Mouse (Mus musculus) neural tube, embryonic 12.5 days (tissue): ENCODE measurements around the gene Fbxo10. TPM values are rescaled to one million over a fixed set of nuclear protein-coding genes. Genes with fewer than 3 reads are reported as not detected.
"Not testable (repeated sequence)": the region's sequence is repeated elsewhere in the genome, so short reads cannot be mapped to it uniquely, and the experiment has no call there.

ENCODE experiments used
- ATAC-seq: fragments of 200-750 bp; cut with Nextera tagmentation; 2 replicates; pipeline ENCODE4 v1.8.0; 2017; ENCODE audit warnings: low read depth, mild to moderate bottlenecking, moderate TSS enrichment, moderate library complexity; ENCODE audit not compliant: low FRiP score
- H3K27ac ChIP-seq: fragments of 300-500 bp; sonication (generic); 2 replicates; pipeline ENCODE4 v1.5.1; 2016
- H3K27me3 ChIP-seq: fragments of 300-500 bp; sonication (generic); replicated peaks from 2 replicates; pipeline ENCODE4 v1.6.1; 2016; ENCODE audit warnings: mild to moderate bottlenecking
- H3K36me3 ChIP-seq: fragments of 300-500 bp; sonication (generic); 2 replicates; pipeline ENCODE4 v1.6.1; 2016; ENCODE audit warnings: mild to moderate bottlenecking
- H3K4me1 ChIP-seq: fragments of 300-500 bp; sonication (generic); 2 replicates; pipeline ENCODE4 v1.6.1; 2016
- H3K4me2 ChIP-seq: fragments of 300-500 bp; sonication (generic); replicated peaks from 2 replicates; pipeline ENCODE4 v1.6.1; 2016; ENCODE audit warnings: mild to moderate bottlenecking
- H3K4me3 ChIP-seq: fragments of 300-500 bp; sonication (generic); 2 replicates; pipeline ENCODE4 v1.5.1; 2016
- H3K9ac ChIP-seq: fragments of 300-500 bp; sonication (generic); 2 replicates; pipeline ENCODE4 v1.6.1; 2016; ENCODE audit warnings: mild to moderate bottlenecking
- H3K9me3 ChIP-seq: fragments of 300-500 bp; sonication (generic); 2 replicates; pipeline ENCODE4 v1.6.1; 2016; ENCODE audit warnings: mild to moderate bottlenecking
- WGBS: fragments of 180-500 bp; shearing (Covaris S2); methylation state at CpG from one replicate; pipeline ENCODE4 v1.1.7; 2016; 5-methylcytosine and 5-hydroxymethylcytosine counted together
- polyA plus RNA-seq: library from polyadenylated mRNA; unstranded; fragments of >200 nt; fragmentation: Nextera tagmentation; extraction: Ambion mirVana; gene quantifications from 2 replicates; pipeline ENCODE4 v1.2.1, GENCODE M21; 2016

The Fbxo10 gene
- polyA plus RNA-seq, 1 experiment from 2014 or later, result 16.0 TPM

DNA sequence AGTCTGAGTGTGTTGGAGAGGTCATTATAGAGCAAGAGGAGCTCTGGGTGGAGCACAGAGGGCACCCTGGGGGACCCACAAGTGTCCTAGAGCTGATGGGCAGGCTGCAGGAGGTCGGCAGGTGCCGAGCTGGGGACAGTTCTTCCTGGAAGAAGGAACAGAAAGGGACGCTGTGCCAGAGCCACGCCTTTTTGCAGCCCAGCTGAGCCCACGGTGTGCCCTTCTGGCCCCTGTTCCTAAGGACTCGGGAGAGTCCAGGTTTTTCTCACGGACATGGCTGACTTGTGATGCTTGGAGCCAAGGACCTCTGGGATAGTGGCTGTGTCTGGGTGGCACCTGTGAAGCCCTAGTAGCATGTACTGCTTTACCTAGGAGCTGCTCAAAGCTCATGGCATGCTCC lies 43.6 kb downstream of the Fbxo10 start:
- WGBS, result 85% methylated on average over 7 of the region's 7 CpGs
- Histone ChIP-seq H3K9me3 (no peaks in the 10 kb centered on the region), H3K27me3 (no peaks in the 10 kb centered on the region), H3K4me1 (no peaks in the 10 kb centered on the region), H3K27ac (no peak overlapping the region), H3K4me2 (no peak overlapping the region), H3K36me3 (peaks cover 59% of the 10 kb centered on the region), H3K9ac (no peak overlapping the region), H3K4me3 (no peak overlapping the region)
- ATAC-seq, result no peak

DNA sequence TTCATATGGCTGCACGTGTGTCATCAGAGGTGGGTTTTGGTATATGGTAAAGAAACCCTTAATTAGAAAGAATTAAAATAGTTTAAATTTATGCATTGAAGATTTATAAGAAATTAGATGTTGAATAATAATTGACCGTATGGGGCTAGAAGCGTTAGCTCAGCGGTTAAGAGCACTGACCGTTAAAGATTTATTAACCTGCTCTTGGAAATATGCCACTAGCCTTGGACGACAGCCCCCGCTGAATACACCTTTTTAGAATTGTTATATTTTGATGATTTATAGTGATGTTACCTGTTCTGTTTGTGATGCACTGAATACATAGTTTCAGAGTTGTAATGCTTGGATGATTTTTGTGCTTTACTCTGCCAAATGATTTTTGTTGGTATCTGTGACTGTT lies 44.9 kb downstream of the Fbxo10 start:
- H3K27me3 ChIP-seq, H3K4me2 ChIP-seq, H3K9ac ChIP-seq, H3K9me3 ChIP-seq, ATAC-seq, H3K4me3 ChIP-seq, H3K27ac ChIP-seq, H3K4me1 ChIP-seq: not testable (repeated sequence)
- peaks cover 60% of the 10 kb centered on the region for H3K36me3 ChIP-seq
- 90% methylated on average over 7 of the region's 7 CpGs for WGBS

- not testable (repeated sequence) for H3K4me1 ChIP-seq, ATAC-seq, H3K27me3 ChIP-seq, H3K9ac ChIP-seq, H3K4me2 ChIP-seq, H3K4me3 ChIP-seq, H3K27ac ChIP-seq, H3K9me3 ChIP-seq
- H3K36me3 ChIP-seq, result peaks cover 58% of the 10 kb centered on the region
- 56% methylated on average over 8 of the region's 8 CpGs for WGBS
Measured at GRCm38 (mm10) chr4:45038879-45039278, 45.5 kb downstream of the Fbxo10 start.

DNA sequence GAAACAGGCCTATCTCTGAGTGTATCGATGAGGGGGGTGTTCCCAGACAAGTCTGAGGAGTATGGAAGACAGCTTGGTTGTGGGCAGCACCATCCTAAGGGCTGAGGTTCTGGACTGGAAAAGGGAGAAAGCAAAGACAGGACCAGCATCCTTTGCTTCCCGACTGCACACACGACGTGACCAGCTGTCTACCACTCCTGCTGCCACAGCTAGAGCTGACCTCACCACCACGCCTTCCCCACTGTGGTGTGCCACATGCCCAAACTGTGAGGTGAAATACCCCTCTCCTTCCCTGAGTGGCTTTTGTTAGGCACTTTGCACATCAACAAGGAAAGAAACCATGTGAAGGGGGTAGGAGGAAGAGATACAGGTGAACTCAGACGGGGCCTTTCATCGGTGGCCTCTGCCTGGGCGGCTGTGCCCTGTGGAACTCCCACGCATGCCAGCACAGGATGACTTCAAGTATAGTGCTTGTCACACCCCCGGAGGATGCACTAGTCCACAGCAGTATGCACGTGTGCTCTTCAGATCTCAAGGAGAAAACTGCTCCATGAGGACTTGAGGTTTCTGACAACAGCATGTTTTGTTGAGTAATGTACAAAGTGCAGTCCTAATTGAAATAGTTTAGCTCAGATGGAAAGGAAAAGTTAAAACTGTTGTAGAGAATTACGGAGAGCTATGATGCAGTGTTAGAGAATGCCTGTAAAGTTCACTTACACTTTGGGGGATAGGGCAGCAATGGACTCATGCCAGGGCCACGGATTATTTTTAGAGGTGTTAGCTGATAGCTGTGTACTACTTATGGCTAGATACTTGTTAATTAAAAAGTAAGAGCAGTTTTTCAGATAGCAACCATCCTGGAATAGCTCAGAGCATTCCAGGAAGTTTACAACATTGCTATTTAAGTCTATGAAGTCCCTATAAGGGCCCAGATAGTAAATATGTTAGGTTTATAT lies 46.7 kb downstream of the Fbxo10 start:
- H3K9me3 ChIP-seq, result no peaks in the 10 kb centered on the region
- no peaks in the 10 kb centered on the region for H3K4me1 ChIP-seq
- no peak overlapping the region for H3K4me3 ChIP-seq
- H3K4me2 ChIP-seq, result no peak overlapping the region
- no peaks in the 10 kb centered on the region for H3K27me3 ChIP-seq
- peaks cover 61% of the 10 kb centered on the region for H3K36me3 ChIP-seq
- H3K9ac ChIP-seq, result no peak overlapping the region
- no peak for ATAC-seq
- H3K27ac ChIP-seq, result no peak overlapping the region
- WGBS, result 91% methylated on average over 13 of the region's 13 CpGs

GRCm38 (mm10) chr4:45036571-45036970 lies 47.8 kb downstream of the Fbxo10 start:
- peaks cover 70% of the 10 kb centered on the region for H3K36me3 ChIP-seq
- H3K4me1 ChIP-seq, result no peaks in the 10 kb centered on the region
- H3K9me3 ChIP-seq, result no peaks in the 10 kb centered on the region
- H3K4me3 ChIP-seq, result no peak overlapping the region
- no peak overlapping the region for H3K4me2 ChIP-seq
- no peaks in the 10 kb centered on the region for H3K27me3 ChIP-seq
- 86% methylated on average over 5 of the region's 5 CpGs for WGBS
- no peak for ATAC-seq
- no peak overlapping the region for H3K9ac ChIP-seq
- no peak overlapping the region for H3K27ac ChIP-seq

DNA sequence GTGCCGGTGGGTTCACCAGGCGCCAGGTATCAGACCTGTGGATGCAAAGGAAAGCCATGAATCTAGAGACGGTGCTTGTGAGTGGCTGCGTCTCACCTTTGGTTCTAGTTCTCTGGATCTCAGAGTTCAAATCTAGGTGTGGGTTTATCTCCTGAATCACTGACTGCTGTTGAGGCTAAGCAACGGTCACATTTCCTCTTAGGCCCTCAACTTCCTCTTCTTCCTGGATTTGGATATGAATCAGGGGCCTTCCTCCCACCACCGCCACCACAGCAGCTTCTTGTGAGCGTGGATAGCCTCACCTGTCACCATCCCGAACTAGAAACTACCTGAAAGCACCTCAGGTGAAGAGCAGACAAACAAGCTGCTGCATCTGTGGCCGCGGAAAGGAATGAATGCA lies 48.4 kb downstream of the Fbxo10 start:
- H3K4me3 ChIP-seq, result no peak overlapping the region
- H3K9me3 ChIP-seq, result no peaks in the 10 kb centered on the region
- H3K27ac ChIP-seq, result no peak overlapping the region
- no peaks in the 10 kb centered on the region for H3K27me3 ChIP-seq
- no peak overlapping the region for H3K4me2 ChIP-seq
- no peak for ATAC-seq
- 89% methylated on average over 10 of the region's 10 CpGs for WGBS
- peaks cover 70% of the 10 kb centered on the region for H3K36me3 ChIP-seq
- no peak overlapping the region for H3K9ac ChIP-seq
- no peaks in the 10 kb centered on the region for H3K4me1 ChIP-seq

DNA sequence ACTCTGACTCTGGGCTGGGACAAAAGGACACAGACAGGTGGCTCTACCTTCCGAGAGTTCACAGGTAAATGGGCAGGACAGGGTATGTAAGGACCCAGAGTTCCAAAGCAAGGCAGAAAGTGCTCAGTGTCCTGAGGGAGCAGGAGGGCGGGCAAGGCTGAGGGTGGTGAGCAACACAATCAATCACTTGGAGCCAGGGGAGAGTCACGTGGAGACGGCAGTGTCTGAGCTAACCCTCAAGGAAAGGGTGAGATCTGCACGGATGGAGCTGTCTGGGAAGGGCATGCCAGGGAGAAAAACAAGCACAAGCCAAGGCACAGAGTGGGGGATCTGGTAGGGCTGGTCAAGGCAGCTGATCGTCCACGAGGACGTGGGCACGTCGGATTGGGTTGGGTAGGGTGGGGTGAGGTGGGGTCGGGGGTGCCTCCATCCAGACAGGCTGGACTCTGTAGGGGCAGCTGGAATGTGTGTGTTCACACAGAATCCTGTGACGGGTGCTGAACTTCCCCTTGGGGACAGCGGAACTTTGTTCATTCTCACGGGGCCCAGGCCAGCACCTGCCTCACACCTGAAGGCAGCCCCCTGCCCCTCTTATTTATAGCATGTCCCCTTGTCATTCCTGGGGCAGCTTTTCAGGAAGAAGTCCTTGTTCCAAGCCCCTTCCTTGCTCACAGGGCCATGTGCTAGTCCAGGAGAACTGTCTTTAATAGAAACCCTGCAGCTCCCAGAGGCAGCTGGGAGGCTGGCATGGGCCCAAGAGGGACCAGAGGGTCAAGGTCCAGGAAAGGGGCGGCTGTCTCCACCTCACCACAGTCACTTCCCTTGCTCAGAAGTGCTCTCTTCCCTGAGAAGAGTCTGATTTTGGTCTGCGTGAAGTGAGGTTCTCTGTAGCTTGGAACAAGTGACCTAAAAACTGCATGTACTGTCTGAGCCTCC lies 49.4 kb downstream of the Fbxo10 start:
- no peaks in the 10 kb centered on the region for H3K9me3 ChIP-seq
- no peak overlapping the region for H3K27ac ChIP-seq
- no peaks in the 10 kb centered on the region for H3K27me3 ChIP-seq
- no peak overlapping the region for H3K9ac ChIP-seq
- ATAC-seq, result no peak
- H3K36me3 ChIP-seq, result peaks cover 70% of the 10 kb centered on the region
- no peak overlapping the region for H3K4me2 ChIP-seq
- H3K4me3 ChIP-seq, result no peak overlapping the region
- no peaks in the 10 kb centered on the region for H3K4me1 ChIP-seq
- WGBS, result 71% methylated on average over 16 of the region's 16 CpGs

- H3K27me3 ChIP-seq, result no peaks in the 10 kb centered on the region
- no peaks in the 10 kb centered on the region for H3K4me1 ChIP-seq
- H3K9me3 ChIP-seq, result no peaks in the 10 kb centered on the region
- no peak overlapping the region for H3K27ac ChIP-seq
- 93% methylated on average over 9 of the region's 9 CpGs for WGBS
- no peak for ATAC-seq
- H3K9ac ChIP-seq, result no peak overlapping the region
- no peak overlapping the region for H3K4me3 ChIP-seq
- H3K36me3 ChIP-seq, result peaks cover 81% of the 10 kb centered on the region
- H3K4me2 ChIP-seq, result no peak overlapping the region
Measured at GRCm38 (mm10) chr4:45032586-45032985, 51.8 kb downstream of the Fbxo10 start.

- no peak overlapping the region for H3K4me3 ChIP-seq
- H3K4me2 ChIP-seq, result no peak overlapping the region
- peaks cover 50% of the 10 kb centered on the region for H3K36me3 ChIP-seq
- no peaks in the 10 kb centered on the region for H3K9me3 ChIP-seq
- no peak overlapping the region for H3K27ac ChIP-seq
- no peaks in the 10 kb centered on the region for H3K27me3 ChIP-seq
- H3K4me1 ChIP-seq, result no peaks in the 10 kb centered on the region
- ATAC-seq, result no peak
- WGBS, result 94% methylated on average over 4 of the region's 4 CpGs
- no peak overlapping the region for H3K9ac ChIP-seq
Measured at GRCm38 (mm10) chr4:45026459-45026858, 57.9 kb downstream of the Fbxo10 start.

DNA sequence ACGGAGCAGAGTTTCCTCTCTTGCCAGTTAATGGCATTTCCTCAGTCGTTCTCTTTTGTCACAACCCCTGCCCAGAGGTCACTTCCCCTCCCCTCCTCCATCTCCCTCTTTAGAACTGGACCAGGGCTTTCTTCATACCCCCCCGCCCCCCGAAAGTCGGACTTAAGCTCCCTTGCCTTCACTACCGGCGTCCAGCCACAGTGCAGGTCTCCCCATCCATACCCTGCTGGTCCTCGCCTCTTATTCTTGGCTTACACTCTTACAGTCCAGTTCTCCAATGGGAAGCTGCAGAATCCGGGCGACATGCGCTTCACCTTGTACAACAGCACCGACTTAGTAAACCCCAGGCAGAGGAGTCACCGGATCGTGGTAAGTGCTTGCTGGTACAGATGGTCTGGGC lies 65.4 kb downstream of the Fbxo10 start:
- peaks cover 9% of the 10 kb centered on the region for H3K36me3 ChIP-seq
- H3K4me3 ChIP-seq, result peak overlapping the region; percentile 71
- 2% methylated on average over 14 of the region's 14 CpGs for WGBS
- H3K27ac ChIP-seq, result no peak overlapping the region
- no peaks in the 10 kb centered on the region for H3K27me3 ChIP-seq
- peak overlapping the region; percentile 71 for H3K9ac ChIP-seq
- peak; percentile 14; the same call in 1 of the 2 replicates for ATAC-seq
- H3K4me1 ChIP-seq, result peaks cover 14% of the 10 kb centered on the region
- H3K4me2 ChIP-seq, result peak overlapping the region; percentile 97
- H3K9me3 ChIP-seq, result no peaks in the 10 kb centered on the region

GRCm38 (mm10) chr4:45018452-45018980 lies 65.9 kb downstream of the Fbxo10 start, which contains the start of gene Polr1e:
Gene Polr1e, plus strand, starts transcription at chr4:45018583.
- Histone ChIP-seq H3K4me2 (peak within 1 kb of the TSS; percentile 97), H3K27ac (no peak within 1 kb of the TSS), H3K4me3 (peak within 1 kb of the TSS; percentile 71), H3K27me3 (no peaks in the 10 kb centered on the region), H3K9me3 (no peaks in the 10 kb centered on the region), H3K36me3 (peaks cover 4% of the 10 kb centered on the region; the same call in 1 of the 2 replicates), H3K9ac (peak within 1 kb of the TSS; percentile 71), H3K4me1 (peaks cover 16% of the 10 kb centered on the region)
- under 1% methylated on average over 29 of the region's 29 CpGs for WGBS
- peak; percentile 94 for ATAC-seq

GRCm38 (mm10) chr4:45015615-45016014 lies 68.8 kb downstream of the Fbxo10 start:
- H3K9ac ChIP-seq, result no peak overlapping the region

More at GRCm38 (mm10) chr4:45015615-45016014, 68.8 kb downstream of the Fbxo10 start:
- no peaks in the 10 kb centered on the region for H3K9me3 ChIP-seq
- ATAC-seq, result no peak
- no peaks in the 10 kb centered on the region for H3K36me3 ChIP-seq
- H3K27me3 ChIP-seq, result no peaks in the 10 kb centered on the region
- no peak overlapping the region; the same call in 1 of the 2 replicates for H3K4me2 ChIP-seq
- H3K27ac ChIP-seq, result no peak overlapping the region
- H3K4me1 ChIP-seq, result peaks cover 25% of the 10 kb centered on the region
- no peak overlapping the region for H3K4me3 ChIP-seq
- 13% methylated on average over 3 of the region's 3 CpGs for WGBS
